Mouse (Mus musculus) adrenal gland, postnatal 4 days (tissue): ENCODE results near the gene Gtf2h3. TPM values are rescaled to one million over a fixed set of nuclear protein-coding genes. Genes with fewer than 3 reads are reported as not detected.
"Not testable (repeated sequence)": the region's sequence is repeated elsewhere in the genome, so short reads cannot be mapped to it uniquely, and the experiment has no call there.

Experiments
- DNase-seq, 2 experiments: peaks; one replicate each; pipeline ENCODE4 v3.0.0; 2021 to 2022; ENCODE audit warnings: low spot score in 2 of 2, mixed read lengths in 2 of 2
- long read RNA-seq, 2 experiments: library from polyadenylated mRNA; stranded (forward); transcript quantifications; one replicate each; pipeline ENCODE4 v2.0.0; 2021
- total RNA-seq, 2 experiments: library from RNA; stranded (reverse); gene quantifications; 2 replicates each; pipeline ENCODE4 v1.2.3; 2021

Gtf2h3 gene
- 10 to 100 TPM; 43.2 to 45.5 TPM for total RNA-seq
- long read RNA-seq, experiment 1, transcript Gtf2h3-201 (13 exons, 2,672 nt): major isoform, 32 of 43 reads
- long read RNA-seq, experiment 1, partial matches to known transcripts: 4 of 43 reads
- long read RNA-seq, experiment 1, other reads (novel, unspliced or antisense): 6 of 43 reads
- long read RNA-seq, experiment 2, transcript Gtf2h3-201 (13 exons, 2,672 nt): major isoform, 49 of 62 reads
- long read RNA-seq, experiment 2, partial matches to known transcripts: 7 of 62 reads
- long read RNA-seq, experiment 2, other reads (novel, unspliced or antisense): 5 of 62 reads

GRCm38 (mm10) chr5:124578633-124579317 lies at the start of gene Gtf2h3, which contains the start of gene Eif2b1:
Gene Gtf2h3, plus strand, starts transcription at chr5:124579140.
Gene Eif2b1, minus strand, starts transcription at chr5:124579131.
- DNase-seq: peak; percentile 78 to 80

GRCm38 (mm10) chr5:124529191-124529651 lies 49.7 kb upstream of the Gtf2h3 start:
- no peak for DNase-seq

DNA sequence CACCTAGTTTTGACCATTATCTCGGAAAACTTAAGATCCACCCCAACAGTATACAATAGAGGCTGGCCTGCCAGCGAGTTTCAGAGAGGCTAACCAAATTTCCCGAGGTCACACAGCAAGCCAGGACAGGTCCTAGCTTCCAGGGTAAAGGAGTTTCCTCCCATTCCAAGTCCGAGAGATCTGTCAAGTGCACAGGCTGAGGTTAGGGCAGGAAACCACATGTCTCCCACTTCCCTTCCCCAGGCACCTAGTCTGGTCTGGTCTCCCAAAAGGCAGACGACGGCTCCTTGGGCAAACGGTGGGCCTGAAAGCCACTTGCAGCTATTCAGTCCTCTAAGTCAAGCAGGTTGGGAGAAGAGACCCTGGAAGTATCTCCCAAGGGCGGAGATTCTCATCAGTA lies 49.2 kb upstream of the Gtf2h3 start:
- DNase-seq: no peak

DNA sequence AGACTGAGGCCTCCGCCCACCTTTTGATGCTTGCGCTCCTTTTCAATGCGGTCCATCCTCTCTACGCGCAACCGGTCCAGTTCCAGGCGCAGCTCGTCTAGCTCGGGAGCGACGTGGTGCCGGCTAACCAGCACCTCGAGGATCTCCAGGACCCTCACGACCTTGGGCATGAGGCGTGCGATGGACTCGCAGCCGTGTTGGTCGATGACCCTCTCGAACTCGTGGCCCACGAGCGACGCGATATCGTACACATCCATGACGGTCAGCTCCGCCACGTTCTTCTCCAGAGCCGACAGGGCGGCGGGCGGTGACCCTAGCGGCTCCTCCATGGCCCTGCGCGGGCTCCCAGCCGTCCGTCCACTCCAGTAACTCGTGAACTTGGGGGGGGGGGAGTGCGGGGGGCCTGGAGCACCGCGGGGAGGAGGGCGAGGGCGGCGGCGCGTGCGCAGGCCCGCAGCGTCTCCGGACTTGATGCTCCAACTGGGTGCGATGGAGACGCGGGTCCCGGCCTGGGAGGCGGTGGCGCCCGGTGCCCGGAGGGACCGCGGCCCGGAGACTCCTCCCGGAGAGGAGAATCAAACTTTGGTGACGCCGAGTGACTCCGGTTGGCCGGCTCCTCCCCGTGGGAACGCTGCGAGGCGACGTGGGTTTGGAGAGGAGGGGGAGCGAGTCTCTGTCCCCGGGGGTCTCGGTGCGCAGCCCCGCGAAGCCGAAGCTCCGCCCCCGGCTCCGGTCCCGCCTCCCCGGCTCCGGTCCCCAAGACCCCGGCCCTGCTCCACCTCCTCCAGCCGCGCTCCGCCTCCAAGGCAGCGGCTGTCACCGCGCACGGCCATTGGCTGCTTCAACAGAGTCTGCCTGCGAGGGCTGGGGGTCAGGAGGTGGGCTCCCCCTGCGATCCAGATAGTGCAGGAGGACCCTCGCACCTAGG lies 48.0 kb upstream of the Gtf2h3 start, which contains the start of gene Rilpl1:
Gene Rilpl1 (minus strand): TSS at position 737 of the 928 bp plus-strand sequence.
- DNase-seq: peak; percentile 49 to 64

DNA sequence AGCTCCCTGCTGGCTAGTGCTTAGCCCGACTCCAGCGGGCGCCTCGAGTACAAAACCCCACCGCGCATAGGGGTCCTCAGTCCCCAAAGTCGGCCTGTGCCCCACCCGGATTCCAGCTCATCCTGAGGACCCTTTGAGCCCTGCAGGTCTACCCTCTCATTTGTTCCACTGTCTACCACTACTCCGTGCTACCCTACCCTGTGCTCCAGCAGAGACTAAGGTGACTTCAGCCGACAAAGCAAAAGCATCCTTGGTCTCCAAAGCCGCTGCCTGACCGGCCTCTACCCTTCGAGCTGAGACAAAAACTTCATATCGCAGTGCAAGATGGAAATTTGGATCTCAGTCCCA lies 47.4 kb upstream of the Gtf2h3 start:
- no peak for DNase-seq

DNA sequence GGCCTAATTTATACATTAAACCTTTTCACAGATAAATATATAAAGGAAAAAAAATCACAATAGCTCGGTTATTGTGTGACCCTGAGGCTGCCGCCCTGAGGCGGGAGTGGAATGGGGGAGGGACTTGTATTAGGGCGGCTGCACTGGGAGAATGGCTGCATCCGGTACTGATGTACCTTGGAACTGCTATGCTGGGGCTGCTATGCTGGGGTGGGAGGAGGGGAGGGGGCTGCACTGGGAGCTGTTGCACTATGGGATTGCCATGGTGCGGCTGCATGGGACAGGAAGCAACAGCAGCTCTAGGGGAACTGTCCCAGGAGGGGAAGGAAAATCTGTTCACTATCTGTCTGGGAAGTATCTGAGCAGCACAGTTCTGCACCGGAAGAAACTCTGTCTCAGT lies 46.5 kb upstream of the Gtf2h3 start:
- DNase-seq: no peak

GRCm38 (mm10) chr5:124535016-124535415 lies 43.9 kb upstream of the Gtf2h3 start:
- DNase-seq: no peak

GRCm38 (mm10) chr5:124536776-124537175 lies 42.2 kb upstream of the Gtf2h3 start:
- DNase-seq: peak in 1 of 2 experiments; percentile 16

GRCm38 (mm10) chr5:124538813-124539792 lies 39.8 kb upstream of the Gtf2h3 start:
- no peak for DNase-seq

- DNase-seq: no peak
These were observed 39.0 kb upstream of the Gtf2h3 start for GRCm38 (mm10) chr5:124539905-124540304.

DNA sequence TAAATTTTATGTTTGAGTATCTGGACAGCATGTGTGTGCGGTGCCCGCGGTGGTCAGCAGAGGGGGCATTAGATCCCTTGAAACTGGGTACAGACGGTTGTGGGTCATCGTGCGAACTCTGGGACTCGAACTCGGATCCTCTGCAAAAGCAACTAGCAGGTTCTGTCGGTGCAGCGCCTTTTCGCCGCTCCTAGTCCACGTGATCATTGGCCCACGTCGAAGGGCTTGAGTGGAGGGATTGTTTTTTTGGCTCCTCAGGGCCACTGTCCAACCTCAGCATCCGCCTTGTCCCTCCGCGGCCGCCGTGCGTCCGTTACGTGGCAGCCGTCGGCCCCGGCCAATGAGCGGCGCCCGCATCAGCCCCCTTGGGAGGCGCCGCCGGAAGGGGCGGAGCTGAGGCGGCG lies 38.6 kb upstream of the Gtf2h3 start, which contains the start of gene Tmed2:
Gene Tmed2 (plus strand): TSS at position 313 of the 404 bp plus-strand sequence.
- DNase-seq: peak; percentile 81 to 86

- peak; percentile 60 to 66 for DNase-seq
These were observed 37.9 kb upstream of the Gtf2h3 start for GRCm38 (mm10) chr5:124540905-124541601.

GRCm38 (mm10) chr5:124541602-124541973 lies 37.4 kb upstream of the Gtf2h3 start:
- no peak for DNase-seq

DNA sequence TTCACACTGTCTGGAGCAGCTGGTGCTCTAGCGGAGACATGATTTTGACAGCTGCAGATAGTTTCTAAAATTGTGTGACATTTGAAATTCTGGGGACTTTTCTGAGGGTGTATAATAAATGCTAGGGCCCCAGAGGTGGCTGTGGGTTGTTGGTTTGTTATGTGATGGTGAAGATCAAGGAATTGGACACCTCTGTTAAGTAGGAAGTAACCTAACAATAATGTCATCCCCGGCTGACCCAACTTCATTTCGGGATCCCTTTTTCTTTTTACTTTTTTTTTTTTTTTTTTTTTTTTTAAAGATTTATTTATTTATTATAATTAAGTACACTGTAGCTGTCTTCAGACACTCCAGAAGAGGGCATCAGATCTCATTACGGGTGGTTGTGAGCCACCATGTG lies 28.2 kb upstream of the Gtf2h3 start:
- not testable (repeated sequence) for DNase-seq

DNA sequence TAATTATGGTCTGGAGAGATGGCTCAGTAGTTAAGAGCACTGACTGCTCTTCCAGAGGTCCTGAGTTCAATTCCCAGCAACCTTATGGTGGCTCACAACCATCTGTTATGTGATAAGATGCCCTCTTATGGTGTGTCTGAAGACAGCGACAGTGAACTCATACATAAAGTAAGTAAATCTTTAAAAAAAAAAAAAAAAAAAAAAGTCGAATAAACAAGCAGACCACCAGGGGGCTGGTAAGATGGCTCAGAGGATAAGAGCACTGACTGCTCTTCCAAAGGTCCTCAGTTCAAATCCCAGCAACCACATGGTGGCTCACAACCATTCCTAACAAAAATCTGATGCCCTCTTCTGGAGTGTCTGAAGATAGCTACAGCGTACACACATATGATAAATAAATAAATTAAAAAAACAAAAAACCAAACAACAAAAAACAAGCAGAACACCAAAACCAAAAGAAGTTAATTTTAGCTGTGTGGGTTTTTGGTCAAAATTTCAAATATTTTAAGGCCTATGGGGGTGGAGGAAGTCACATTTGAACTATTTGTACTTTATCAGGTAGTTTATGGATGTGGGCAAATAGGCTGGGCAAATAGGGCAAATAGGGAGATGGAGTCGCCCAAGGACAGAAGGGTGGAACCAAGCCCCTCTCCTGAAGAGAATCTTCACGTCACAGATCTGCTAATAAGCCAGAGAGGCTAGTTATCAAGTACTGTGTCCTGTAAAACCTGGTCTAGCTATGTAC lies 27.4 kb upstream of the Gtf2h3 start:
- DNase-seq: not testable (repeated sequence)

GRCm38 (mm10) chr5:124552094-124552472 lies 26.9 kb upstream of the Gtf2h3 start:
- DNase-seq: no peak

GRCm38 (mm10) chr5:124552558-124553307 lies 26.2 kb upstream of the Gtf2h3 start, which contains the start of gene Ddx55:
Gene Ddx55, plus strand, starts transcription at chr5:124552864.
- peak; percentile 82 for DNase-seq

GRCm38 (mm10) chr5:124553607-124554006 lies 25.3 kb upstream of the Gtf2h3 start:
- DNase-seq: no peak
